Comparison of ENCODE assay signal across 14 mouse cellular contexts in genomic region chr4:85901316-85901715, GRCm38 (mm10).
DNase-seq lines count a peak whose midpoint lies in the region; ATAC-seq and TF ChIP-seq lines count a peak whose summit lies in the region.
"Had no signal": no experiment of that assay in that cellular context is flagged by ENCODE, and none has a peak within 500 bp of the region (broad histone marks: within the 10 kb centered on the region; RNA-seq: fewer than 3 reads in every experiment).

No protein-coding gene starts in this region.

- WGBS in lung, adult 2 months: 52% methylated on average over 4 of the region's 4 CpGs
- WGBS in kidney, postnatal 0 days: 30% methylated on average over 4 of the region's 4 CpGs

- DNase-seq in adrenal gland, postnatal 14 days: peak; percentile 9
- no peak for DNase-seq in adrenal gland, postnatal 4 days (ENCODE audit: low spot score in 2 of 2)
- DNase-seq in lung, postnatal 10 days: peak; percentile 36
- no peak for DNase-seq in lung, adult 2 months
- DNase-seq in kidney, postnatal 0 days (ENCODE audit: low spot score): peak; percentile 92
- peak; percentile 37 for DNase-seq in mesoderm, embryonic 11.5 days (ENCODE audit: low read depth, low spot score)
- DNase-seq in right cerebral cortex, adult 2 months (ENCODE audit: low spot score in 2 of 2): no peak
- DNase-seq in right cerebral cortex, postnatal 25 days: no peak
- DNase-seq: cerebellum, postnatal 10 days; gastrocnemius, postnatal 36 days had no signal

- no peaks in the 10 kb centered on the region for H3K9me3 ChIP-seq in kidney, postnatal 0 days (replicated peaks; ENCODE audit: low read length)
- H3K9me3 ChIP-seq: forebrain, embryonic 13.5 days; hindbrain, embryonic 13.5 days; limb, embryonic 12.5 days; midbrain, embryonic 13.5 days had no signal

- H3K27ac ChIP-seq in kidney, postnatal 0 days: no peak overlapping the region
- H3K27ac ChIP-seq: forebrain, embryonic 13.5 days; hindbrain, embryonic 13.5 days; limb, embryonic 12.5 days; midbrain, embryonic 13.5 days had no signal

- H3K4me3 ChIP-seq in lung, adult 2 months (replicated peaks; ENCODE audit: extremely low read depth, low read depth, low read length): no peak overlapping the region
- H3K4me3 ChIP-seq in kidney, postnatal 0 days (replicated peaks; ENCODE audit: low read depth, low read length): no peak overlapping the region
- H3K4me3 ChIP-seq: forebrain, embryonic 13.5 days; hindbrain, embryonic 13.5 days; limb, embryonic 12.5 days; midbrain, embryonic 13.5 days had no signal

- no peak overlapping the region for H3K4me2 ChIP-seq in kidney, postnatal 0 days (ENCODE audit: low read length)
- H3K4me2 ChIP-seq: forebrain, embryonic 13.5 days; hindbrain, embryonic 13.5 days; limb, embryonic 12.5 days; midbrain, embryonic 13.5 days had no signal

- no peak for TF ChIP-seq POLR2A in lung, adult 2 months (IDR thresholded peaks at IDR 0.05; ENCODE audit: borderline replicate concordance, extremely low read depth, low read depth, low read length)

- ATAC-seq in kidney, postnatal 0 days (replicated peaks; ENCODE audit: low FRiP score, low read depth): peak; percentile 43; the same call in 1 of the 2 replicates
- ATAC-seq: forebrain, embryonic 13.5 days; midbrain, embryonic 13.5 days had no signal

- H3K36me3 ChIP-seq in kidney, postnatal 0 days (ENCODE audit: insufficient read depth, low read length): no peaks in the 10 kb centered on the region
- H3K36me3 ChIP-seq: hindbrain, embryonic 13.5 days; limb, embryonic 12.5 days; midbrain, embryonic 13.5 days had no signal

- H3K9ac ChIP-seq in kidney, postnatal 0 days (ENCODE audit: low read depth, low read length): no peak overlapping the region
- H3K9ac ChIP-seq: forebrain, embryonic 13.5 days; hindbrain, embryonic 13.5 days; limb, embryonic 12.5 days; midbrain, embryonic 13.5 days had no signal

- H3K27me3 ChIP-seq in kidney, postnatal 0 days (ENCODE audit: insufficient read depth, low read length): no peaks in the 10 kb centered on the region
- H3K27me3 ChIP-seq: forebrain, embryonic 13.5 days; hindbrain, embryonic 13.5 days; limb, embryonic 12.5 days; midbrain, embryonic 13.5 days had no signal

- TF ChIP-seq CTCF in lung, adult 2 months (IDR thresholded peaks at IDR 0.05; ENCODE audit: insufficient read depth, low read length): no peak
- no peak for TF ChIP-seq CTCF in kidney, postnatal 0 days (IDR thresholded peaks at IDR 0.05; ENCODE audit: low read depth)

- no peaks in the 10 kb centered on the region for H3K4me1 ChIP-seq in lung, adult 2 months (ENCODE audit: control insufficient read depth, insufficient read depth, low read length)
- H3K4me1 ChIP-seq in kidney, postnatal 0 days (replicated peaks; ENCODE audit: insufficient read depth, low read length): no peaks in the 10 kb centered on the region
- H3K4me1 ChIP-seq: forebrain, embryonic 13.5 days; hindbrain, embryonic 13.5 days; limb, embryonic 12.5 days; midbrain, embryonic 13.5 days had no signal

Comparison
In these comparisons a context has a peak if more than half of its experiments do, and no peak if none do; other contexts are left out.
1. DNase-seq: peak in adrenal gland, postnatal 14 days (single experiment), lung, postnatal 10 days (single experiment), kidney, postnatal 0 days (single experiment) and mesoderm, embryonic 11.5 days (single experiment); none in adrenal gland, postnatal 4 days (0 of 2), lung, adult 2 months (single experiment), right cerebral cortex, adult 2 months (0 of 2) and right cerebral cortex, postnatal 25 days (single experiment).